Mouse (Mus musculus): Measurements from ENCODE around the gene Atp6v0e. TPM values are rescaled to one million over a fixed set of nuclear protein-coding genes. Genes with fewer than 3 reads are reported as not detected.

The Atp6v0e gene
- total RNA-seq, 1 experiment from 2014 or later, result 248 TPM

- ATAC-seq (replicated peaks in 1 of 2; ENCODE audit: insufficient read depth in 1 of 2, low FRiP score in 2 of 2, low TSS enrichment in 1 of 2, low read depth in 1 of 2, poor library complexity in 2 of 2, severe bottlenecking in 2 of 2), result no peak
Observed at GRCm38 (mm10) chr17:26727110-26727755, 64.2 kb downstream of the Atp6v0e start.

- ATAC-seq (replicated peaks in 1 of 2; ENCODE audit: insufficient read depth in 1 of 2, low FRiP score in 2 of 2, low TSS enrichment in 1 of 2, low read depth in 1 of 2, poor library complexity in 2 of 2, severe bottlenecking in 2 of 2), result no peak
Observed at GRCm38 (mm10) chr17:26742581-26742980, 79.5 kb downstream of the Atp6v0e start.

- ATAC-seq (replicated peaks in 1 of 2; ENCODE audit: insufficient read depth in 1 of 2, low FRiP score in 2 of 2, low TSS enrichment in 1 of 2, low read depth in 1 of 2, poor library complexity in 2 of 2, severe bottlenecking in 2 of 2), result no peak
Observed at GRCm38 (mm10) chr17:26743294-26743693, 80.3 kb downstream of the Atp6v0e start.

Other genes with a start within 250 kb of the Atp6v0e start
- gene Neurl1b, start 248.4 kb upstream of the Atp6v0e start, total RNA-seq (2017), result 4.5 and 7.0 TPM in 2 replicates
- 46.1 and 67.5 TPM in 2 replicates for gene Ergic1, start 101.7 kb upstream of the Atp6v0e start, total RNA-seq (2017)
- 140 and 247 TPM in 2 replicates for gene Dusp1, start 101.1 kb upstream of the Atp6v0e start, total RNA-seq (2017)
- 45.1 and 66.0 TPM in 2 replicates for gene Crebrf, start 52.4 kb downstream of the Atp6v0e start, total RNA-seq (2017)
- gene Bnip1, start 117.8 kb downstream of the Atp6v0e start, total RNA-seq (2017), result 27.1 and 54.0 TPM in 2 replicates
- gene Nkx2-5, start 181.8 kb downstream of the Atp6v0e start, total RNA-seq (2017), result not detected in 2 replicates

Data from hematopoietic stem cell, adult 5-6 weeks (primary cell).